Mouse (Mus musculus) urinary bladder, postnatal 14 days (tissue): ENCODE measurements around the gene Apc2.
"Not testable (repeated sequence)": the region's sequence is repeated elsewhere in the genome, so short reads cannot be mapped to it uniquely, and the experiment has no call there.

ENCODE experiments used
- DNase-seq: peaks from one replicate; pipeline ENCODE4 v3.0.0; 2021; ENCODE audit warnings: low spot score

Apc2 gene

GRCm38 (mm10) chr10:80295618-80296425, at the start of gene Apc2:
Gene Apc2 (plus strand): TSS chr10:80295977.
- peak; percentile 67 for DNase-seq

- no peak for DNase-seq
Measured at GRCm38 (mm10) chr10:80247849-80248248, 47.9 kb upstream of the Apc2 start.

- not testable (repeated sequence) for DNase-seq
Measured at GRCm38 (mm10) chr10:80248437-80248836, 47.3 kb upstream of the Apc2 start.

- peak; percentile 93 for DNase-seq
Measured at GRCm38 (mm10) chr10:80248971-80249640, 46.7 kb upstream of the Apc2 start, which contains the start of gene Ndufs7. Gene Ndufs7 (plus strand): TSS chr10:80249121.

GRCm38 (mm10) chr10:80250059-80250458, 45.7 kb upstream of the Apc2 start:
- no peak for DNase-seq

- DNase-seq = no peak
Measured at GRCm38 (mm10) chr10:80250573-80250972, 45.2 kb upstream of the Apc2 start.

- no peak for DNase-seq
Measured at GRCm38 (mm10) chr10:80252011-80252410, 43.8 kb upstream of the Apc2 start.

- no peak for DNase-seq
Measured at GRCm38 (mm10) chr10:80252493-80253274, 43.1 kb upstream of the Apc2 start.

- no peak for DNase-seq
Measured at GRCm38 (mm10) chr10:80253551-80253950, 42.2 kb upstream of the Apc2 start.

GRCm38 (mm10) chr10:80254331-80255297, 41.2 kb upstream of the Apc2 start:
- no peak for DNase-seq

GRCm38 (mm10) chr10:80255881-80256535, 39.8 kb upstream of the Apc2 start:
- DNase-seq = no peak

GRCm38 (mm10) chr10:80257936-80258335, 37.8 kb upstream of the Apc2 start:
- DNase-seq = no peak

GRCm38 (mm10) chr10:80258752-80259462, 36.9 kb upstream of the Apc2 start:
- DNase-seq = no peak

- DNase-seq = no peak
Measured at GRCm38 (mm10) chr10:80259463-80259805, 36.3 kb upstream of the Apc2 start.

- peak; percentile 51 for DNase-seq
Measured at GRCm38 (mm10) chr10:80259861-80260641, 35.7 kb upstream of the Apc2 start.

- peak; percentile 99 for DNase-seq
Measured at GRCm38 (mm10) chr10:80260642-80261584, 34.9 kb upstream of the Apc2 start, which contains the start of the genes Gamt and Dazap1. Gene Gamt (minus strand): TSS chr10:80261012. Gene Dazap1 (plus strand): TSS chr10:80261486.

- DNase-seq = peak; percentile 100
Measured at GRCm38 (mm10) chr10:80261585-80261968, 34.2 kb upstream of the Apc2 start.

- no peak for DNase-seq
Measured at GRCm38 (mm10) chr10:80262169-80262568, 33.6 kb upstream of the Apc2 start.
